Mouse (Mus musculus): ENCODE measurements around the gene Cacna1c. TPM values are rescaled to one million over a fixed set of nuclear protein-coding genes. Genes with fewer than 3 reads are reported as not detected.
"Not testable (repeated sequence)": the region's sequence is repeated elsewhere in the genome, so short reads cannot be mapped to it uniquely, and the experiment has no call there.

Gene Cacna1c
- total and polyA plus RNA-seq, 2 experiments from 2014 or later: 5.1 to 39.4 TPM

- ATAC-seq (no peak), DNase-seq (ENCODE audit: low spot score) (no peak)
- Histone ChIP-seq H3K27ac (no peak overlapping the region), H3K4me1 (ENCODE audit: insufficient read depth, low read length) (no peaks in the 10 kb centered on the region), H3K4me3 (ENCODE audit: low read length) (no peak overlapping the region), H3K9ac (replicated peaks; ENCODE audit: low read length) (no peak overlapping the region), H3K27me3 (ENCODE audit: insufficient read depth, low read length) (no peaks in the 10 kb centered on the region), H3K36me3 (ENCODE audit: insufficient read depth, low read length) (peaks cover 17% of the 10 kb centered on the region), H3K9me3 (ENCODE audit: low read length) (no peaks in the 10 kb centered on the region), H3K4me2 (ENCODE audit: low read depth, low read length) (no peak overlapping the region)
- TF ChIP-seq CTCF (IDR thresholded peaks at IDR 0.05; ENCODE audit: low read depth): no peak
- WGBS: 69% methylated on average over 6 of the region's 6 CpGs
Observed at GRCm38 (mm10) chr6:119214190-119214589, 18.0 kb upstream of the Cacna1c start.

- H3K27ac ChIP-seq: no peak overlapping the region
- H3K4me2 ChIP-seq (ENCODE audit: low read depth, low read length): no peak overlapping the region
- no peak overlapping the region for H3K4me3 ChIP-seq (ENCODE audit: low read length)
- DNase-seq (ENCODE audit: low spot score) (no peak), ATAC-seq (no peak)
- H3K9me3 ChIP-seq (ENCODE audit: low read length): no peaks in the 10 kb centered on the region
- H3K27me3 ChIP-seq (ENCODE audit: insufficient read depth, low read length): no peaks in the 10 kb centered on the region
- H3K36me3 ChIP-seq (ENCODE audit: insufficient read depth, low read length): peaks cover 17% of the 10 kb centered on the region
- 88% methylated on average over 5 of the region's 5 CpGs for WGBS
- no peaks in the 10 kb centered on the region for H3K4me1 ChIP-seq (ENCODE audit: insufficient read depth, low read length)
- no peak overlapping the region for H3K9ac ChIP-seq (replicated peaks; ENCODE audit: low read length)
- TF ChIP-seq CTCF (IDR thresholded peaks at IDR 0.05; ENCODE audit: low read depth): no peak
Observed at GRCm38 (mm10) chr6:119213375-119213774, 17.2 kb upstream of the Cacna1c start.

DNA sequence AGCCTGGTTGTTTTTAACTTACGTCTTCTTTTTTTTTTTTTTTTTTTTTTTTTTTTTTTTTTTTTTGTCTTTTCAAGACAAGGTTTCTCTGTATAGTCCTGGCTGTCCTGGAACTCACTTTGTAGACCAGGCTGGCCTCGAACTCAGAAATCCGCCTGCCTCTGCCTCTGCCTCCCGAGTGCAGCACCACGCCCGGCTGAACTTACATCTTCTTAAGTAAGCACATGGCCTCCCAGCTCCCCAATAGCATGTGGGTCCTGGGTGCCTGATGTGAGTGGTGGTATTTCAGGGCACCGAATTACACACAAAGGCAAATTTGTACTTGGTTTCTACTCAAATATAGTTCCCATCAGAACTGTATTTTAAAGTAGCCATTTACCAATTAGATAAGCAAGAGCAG is 9.8 kb upstream of the Cacna1c start:
- H3K4me3 ChIP-seq (ENCODE audit: low read length); H3K9me3 ChIP-seq (ENCODE audit: low read length); H3K27me3 ChIP-seq (ENCODE audit: insufficient read depth, low read length); H3K36me3 ChIP-seq (ENCODE audit: insufficient read depth, low read length); H3K4me2 ChIP-seq (ENCODE audit: low read depth, low read length); ATAC-seq; H3K27ac ChIP-seq; H3K9ac ChIP-seq (replicated peaks; ENCODE audit: low read length); H3K4me1 ChIP-seq (ENCODE audit: insufficient read depth, low read length); DNase-seq (ENCODE audit: low spot score): not testable (repeated sequence)
- WGBS: 80% methylated on average over 7 of the region's 7 CpGs

DNA sequence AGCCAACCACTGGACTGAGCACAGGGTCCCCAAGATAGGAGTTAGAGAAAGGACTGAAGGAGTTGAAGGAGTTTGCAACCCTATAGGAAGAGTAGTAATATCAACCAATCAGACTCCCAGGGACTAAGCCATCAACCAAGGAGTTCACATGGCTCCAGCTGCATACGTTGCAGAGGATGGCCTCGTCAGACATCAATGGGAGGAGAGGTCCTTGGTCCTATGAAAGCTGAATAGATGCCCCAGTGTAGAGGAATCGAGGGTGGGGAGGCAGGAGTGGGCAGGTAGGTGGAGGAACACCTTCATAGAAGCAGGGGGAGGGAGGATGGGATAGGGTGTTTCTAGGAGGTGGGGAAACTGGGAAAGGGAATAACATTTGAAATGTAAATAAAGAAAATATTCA is 8.7 kb upstream of the Cacna1c start:
- WGBS: 36% methylated on average over 3 of the region's 3 CpGs
- Histone ChIP-seq H3K9ac (replicated peaks; ENCODE audit: low read length) (no peak overlapping the region), H3K27ac (no peak overlapping the region), H3K36me3 (ENCODE audit: insufficient read depth, low read length) (0 out of 2 replicates have a peak, but pooled peaks cover 13% of the 10 kb centered on the region), H3K4me3 (ENCODE audit: low read length) (no peak overlapping the region), H3K4me2 (ENCODE audit: low read depth, low read length) (no peak overlapping the region), H3K9me3 (ENCODE audit: low read length) (no peaks in the 10 kb centered on the region), H3K27me3 (ENCODE audit: insufficient read depth, low read length) (no peaks in the 10 kb centered on the region), H3K4me1 (ENCODE audit: insufficient read depth, low read length) (no peaks in the 10 kb centered on the region)
- ATAC-seq (no peak), DNase-seq (ENCODE audit: low spot score) (no peak)
- TF ChIP-seq CTCF (IDR thresholded peaks at IDR 0.05; ENCODE audit: low read depth): no peak

DNA sequence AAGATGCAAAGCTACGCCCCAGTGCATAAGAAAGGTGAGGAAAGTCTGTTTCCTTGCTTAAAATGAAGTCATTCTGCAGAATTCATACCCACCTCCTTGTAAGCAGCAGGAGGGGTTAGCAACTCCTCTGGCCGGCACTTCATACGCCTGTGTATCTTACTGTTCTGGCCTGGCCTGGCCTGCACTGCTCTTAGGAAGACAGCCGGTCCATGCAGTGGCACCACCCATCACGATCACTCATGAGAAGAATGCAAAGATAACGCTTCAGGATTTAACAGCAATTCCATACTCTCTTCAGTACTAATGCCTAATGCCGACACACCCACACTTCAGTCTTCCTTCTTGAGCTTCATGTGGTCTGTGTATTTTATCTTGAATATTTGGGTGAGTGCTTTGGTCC is 8.1 kb upstream of the Cacna1c start:
- H3K27ac ChIP-seq: no peak overlapping the region
- ATAC-seq: no peak
- H3K9me3 ChIP-seq (ENCODE audit: low read length): no peaks in the 10 kb centered on the region
- no peak overlapping the region for H3K4me3 ChIP-seq (ENCODE audit: low read length)
- no peaks in the 10 kb centered on the region for H3K4me1 ChIP-seq (ENCODE audit: insufficient read depth, low read length)
- H3K4me2 ChIP-seq (ENCODE audit: low read depth, low read length): no peak overlapping the region
- H3K36me3 ChIP-seq (ENCODE audit: insufficient read depth, low read length): 0 out of 2 replicates have a peak, but pooled peaks cover 13% of the 10 kb centered on the region
- no peak for TF ChIP-seq CTCF (IDR thresholded peaks at IDR 0.05; ENCODE audit: low read depth)
- no peak overlapping the region for H3K9ac ChIP-seq (replicated peaks; ENCODE audit: low read length)
- H3K27me3 ChIP-seq (ENCODE audit: insufficient read depth, low read length): no peaks in the 10 kb centered on the region
- DNase-seq (ENCODE audit: low spot score): no peak
- 92% methylated on average over 7 of the region's 7 CpGs for WGBS

DNA sequence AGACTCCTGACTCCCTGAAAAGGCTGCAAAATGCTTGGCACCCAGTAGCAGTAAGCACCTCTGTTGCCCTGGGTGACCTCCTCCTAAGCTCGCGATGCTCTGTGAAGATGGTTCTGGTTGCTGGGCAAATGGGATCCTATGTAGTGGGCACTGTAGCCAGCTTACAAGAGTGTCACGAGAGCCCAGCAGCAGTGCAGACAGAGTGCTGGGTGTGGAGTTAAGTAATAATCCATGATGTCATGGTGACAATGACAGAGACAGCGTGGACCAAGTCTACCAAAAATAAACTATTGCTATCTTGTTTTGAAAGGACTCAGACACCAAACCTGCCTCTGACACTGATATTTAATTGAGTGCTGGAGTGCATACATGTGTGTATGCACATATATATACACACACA is 5.4 kb upstream of the Cacna1c start:
- H3K27me3 ChIP-seq (ENCODE audit: insufficient read depth, low read length): no peaks in the 10 kb centered on the region
- H3K9ac ChIP-seq (replicated peaks; ENCODE audit: low read length): no peak overlapping the region
- H3K4me3 ChIP-seq (ENCODE audit: low read length): no peak overlapping the region
- no peaks in the 10 kb centered on the region for H3K9me3 ChIP-seq (ENCODE audit: low read length)
- H3K4me2 ChIP-seq (ENCODE audit: low read depth, low read length): no peak overlapping the region
- no peak overlapping the region for H3K27ac ChIP-seq
- H3K36me3 ChIP-seq (ENCODE audit: insufficient read depth, low read length): 0 out of 2 replicates have a peak, but pooled peaks cover 13% of the 10 kb centered on the region
- no peak for ATAC-seq
- no peak for DNase-seq (ENCODE audit: low spot score)
- WGBS: 95% methylated on average over 4 of the region's 4 CpGs
- no peaks in the 10 kb centered on the region for H3K4me1 ChIP-seq (ENCODE audit: insufficient read depth, low read length)
- no peak for TF ChIP-seq CTCF (IDR thresholded peaks at IDR 0.05; ENCODE audit: low read depth)

GRCm38 (mm10) chr6:119200362-119200761 is 4.1 kb upstream of the Cacna1c start:
- Histone ChIP-seq H3K36me3 (ENCODE audit: insufficient read depth, low read length) (0 out of 2 replicates have a peak, but pooled peaks cover 13% of the 10 kb centered on the region), H3K4me1 (ENCODE audit: insufficient read depth, low read length) (no peaks in the 10 kb centered on the region), H3K9me3 (ENCODE audit: low read length) (no peaks in the 10 kb centered on the region), H3K27me3 (ENCODE audit: insufficient read depth, low read length) (no peaks in the 10 kb centered on the region), H3K4me2 (ENCODE audit: low read depth, low read length) (no peak overlapping the region), H3K9ac (replicated peaks; ENCODE audit: low read length) (no peak overlapping the region), H3K27ac (no peak overlapping the region), H3K4me3 (ENCODE audit: low read length) (no peak overlapping the region)
- DNase-seq (ENCODE audit: low spot score) (no peak), ATAC-seq (no peak)
- no peak for TF ChIP-seq CTCF (IDR thresholded peaks at IDR 0.05; ENCODE audit: low read depth)
- WGBS: 75% methylated on average over 5 of the region's 5 CpGs

All from hindbrain, postnatal 0 days (tissue).